Mouse (Mus musculus): Measurements from ENCODE around the gene Il7r.

Gene Il7r

GRCm38 (mm10) chr15:9471053-9471685 lies 58.8 kb downstream of the Il7r start:
- peak; percentile 36 to 38 for DNase-seq

DNA sequence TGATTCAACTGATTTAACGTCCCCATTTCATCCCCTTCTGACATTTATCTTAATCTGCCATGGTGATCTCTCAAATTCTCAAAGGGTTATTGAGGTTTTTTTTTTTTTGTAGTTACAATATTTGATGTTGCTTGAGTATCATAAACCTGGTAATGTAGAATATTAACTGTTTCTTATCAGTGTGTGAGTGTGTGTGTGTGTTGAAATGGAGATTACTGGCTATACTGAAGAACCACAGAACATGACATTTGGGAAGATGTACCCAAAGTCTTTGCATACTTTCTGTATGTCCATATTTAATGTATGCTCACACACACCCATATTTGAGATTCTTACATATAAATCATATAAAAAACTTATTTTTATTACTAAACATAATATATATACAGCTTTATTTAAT lies 65.9 kb downstream of the Il7r start:
- DNase-seq = no peak

DNA sequence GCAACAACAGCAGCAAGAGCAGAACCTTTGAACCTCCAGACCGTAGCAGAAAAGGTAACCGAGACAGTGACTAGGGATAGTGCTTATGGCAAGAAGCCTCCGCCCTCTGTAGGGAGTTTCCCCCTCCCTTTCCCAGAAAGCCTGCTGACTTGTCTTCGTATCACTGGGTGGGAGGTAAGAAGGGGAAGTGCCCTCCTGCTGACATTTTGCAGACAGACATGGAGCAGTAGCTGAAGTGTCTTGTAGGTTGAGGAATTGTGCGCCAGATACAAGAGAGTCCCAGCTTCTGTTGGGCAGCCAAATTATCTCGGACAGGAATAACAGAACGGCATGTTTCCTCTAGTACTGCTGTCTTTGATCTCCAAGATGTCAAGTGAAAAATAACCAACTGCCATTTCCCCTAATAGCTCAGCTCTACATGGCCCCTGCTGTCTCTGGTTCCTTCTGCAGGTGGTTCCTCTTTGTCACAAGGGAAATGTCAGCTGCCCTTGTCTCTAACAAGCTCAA lies 66.4 kb downstream of the Il7r start:
- DNase-seq = no peak

All from cerebellum, adult 18-20 months (tissue).